Mouse (Mus musculus) embryonic facial prominence, embryonic 15.5 days (tissue): Measurements from ENCODE around the gene 4931417E11Rik. TPM values are rescaled to one million over a fixed set of nuclear protein-coding genes. Genes with fewer than 3 reads are reported as not detected.

Experiments used
- ATAC-seq: fragments of 200-750 bp; cut with Nextera tagmentation; 2 replicates; pipeline ENCODE4 v1.8.0; 2017; ENCODE audit warnings: low read depth, moderate TSS enrichment; ENCODE audit not compliant: insufficient number of reproducible peaks, low FRiP score, low TSS enrichment
- H3K27ac ChIP-seq: fragments of 300-500 bp; sonication (generic); replicated peaks from 2 replicates; pipeline ENCODE4 v1.5.1; 2015; ENCODE audit warnings: mild to moderate bottlenecking, inconsistent platforms
- H3K27me3 ChIP-seq: fragments of 300-500 bp; sonication (generic); 2 replicates; pipeline ENCODE4 v1.6.1; 2015; ENCODE audit warnings: inconsistent platforms
- H3K36me3 ChIP-seq: fragments of 300-500 bp; sonication (generic); 2 replicates; pipeline ENCODE4 v1.6.1; 2015; ENCODE audit warnings: mild to moderate bottlenecking, inconsistent platforms
- H3K4me1 ChIP-seq: fragments of 300-500 bp; sonication (generic); 2 replicates; pipeline ENCODE4 v1.6.1; 2015; ENCODE audit warnings: inconsistent platforms
- H3K4me2 ChIP-seq: fragments of 300-500 bp; sonication (generic); replicated peaks from 2 replicates; pipeline ENCODE4 v1.6.1; 2015; ENCODE audit warnings: mild to moderate bottlenecking, inconsistent platforms
- H3K4me3 ChIP-seq: fragments of 300-500 bp; sonication (generic); replicated peaks from 2 replicates; pipeline ENCODE4 v1.5.1; 2015; ENCODE audit warnings: mild to moderate bottlenecking, inconsistent platforms
- H3K9ac ChIP-seq: fragments of 300-500 bp; sonication (generic); 2 replicates; pipeline ENCODE4 v1.6.1; 2015; ENCODE audit warnings: inconsistent platforms
- H3K9me3 ChIP-seq: fragments of 300-500 bp; sonication (generic); replicated peaks from 2 replicates; pipeline ENCODE4 v1.6.1; 2016; ENCODE audit warnings: inconsistent platforms
- WGBS: fragments of 180-500 bp; shearing (Covaris S2); methylation state at CpG from one replicate; pipeline ENCODE4 v1.1.7; 2015; 5-methylcytosine and 5-hydroxymethylcytosine counted together
- polyA plus RNA-seq: library from polyadenylated mRNA; unstranded; fragments of >200 nt; fragmentation: Nextera tagmentation; extraction: Ambion mirVana; gene quantifications from 2 replicates; pipeline ENCODE4 v1.2.1, GENCODE M21; 2015

Gene 4931417E11Rik
- polyA plus RNA-seq, 1 experiment from 2014 or later, result not detected

DNA sequence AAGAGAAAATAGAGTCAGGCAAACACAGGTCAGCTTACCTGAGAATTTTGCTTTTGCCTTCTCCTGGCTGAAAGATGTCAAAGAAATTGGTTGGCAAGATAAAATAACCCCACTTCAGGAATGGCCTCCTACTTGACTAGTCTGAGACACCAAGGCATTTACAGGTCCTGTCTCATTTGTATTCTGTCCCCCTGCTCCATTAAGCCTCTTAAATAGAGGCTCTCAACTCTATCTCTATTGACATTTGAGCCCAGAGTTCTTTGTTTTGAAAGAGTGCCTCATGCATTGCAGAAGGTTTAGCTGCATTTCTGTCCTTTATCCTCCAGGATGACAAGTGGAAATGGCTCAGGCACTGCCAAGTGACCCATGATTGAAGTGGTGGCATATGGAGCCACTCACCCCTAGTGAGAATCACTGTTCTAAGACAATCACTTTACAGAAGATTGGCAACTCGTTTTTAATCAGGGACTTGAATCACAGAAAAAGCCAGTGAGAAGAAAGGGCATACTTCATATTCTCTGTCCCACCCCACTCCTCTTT, 42.1 kb downstream of the 4931417E11Rik start:
- H3K36me3 ChIP-seq, result no peaks in the 10 kb centered on the region
- peaks cover 8% of the 10 kb centered on the region; the same call in 1 of the 2 replicates for H3K4me1 ChIP-seq
- no peaks in the 10 kb centered on the region for H3K9me3 ChIP-seq
- no peak overlapping the region for H3K9ac ChIP-seq
- no peak overlapping the region for H3K27ac ChIP-seq
- no peak overlapping the region for H3K4me3 ChIP-seq
- no peak overlapping the region for H3K4me2 ChIP-seq
- no peaks in the 10 kb centered on the region for H3K27me3 ChIP-seq
- no peak for ATAC-seq
- 18% methylated on average over 1 of the region's 1 CpGs for WGBS

Other genes with a start within 250 kb of the 4931417E11Rik start
- 0.34 and 0.61 TPM in 2 replicates for gene Dnah6, start 248.0 kb downstream of the 4931417E11Rik start, polyA plus RNA-seq
- 143 and 151 TPM in 2 replicates for gene Suclg1, start 221.3 kb downstream of the 4931417E11Rik start, polyA plus RNA-seq